Mouse (Mus musculus) forebrain, embryonic 15.5 days (tissue): ENCODE data around the gene Erf. TPM values are rescaled to one million over a fixed set of nuclear protein-coding genes. Genes with fewer than 3 reads are reported as not detected.

Source experiments
- ATAC-seq: fragments of 200-750 bp; cut with Nextera tagmentation; replicated peaks from 2 replicates; pipeline ENCODE4 v1.8.0; 2017; ENCODE audit warnings: mild to moderate bottlenecking, moderate TSS enrichment, moderate library complexity
- H3K27ac ChIP-seq: fragments of 300-500 bp; sonication (generic); replicated peaks from 2 replicates; pipeline ENCODE4 v1.5.1; 2015; ENCODE audit warnings: mild to moderate bottlenecking, inconsistent platforms
- H3K27me3 ChIP-seq: fragments of 300-500 bp; sonication (generic); 2 replicates; pipeline ENCODE4 v1.6.1; 2015; ENCODE audit warnings: inconsistent platforms
- H3K36me3 ChIP-seq: fragments of 300-500 bp; sonication (generic); 2 replicates; pipeline ENCODE4 v1.6.1; 2015; ENCODE audit warnings: mild to moderate bottlenecking, inconsistent platforms
- H3K4me1 ChIP-seq: fragments of 300-500 bp; sonication (generic); 2 replicates; pipeline ENCODE4 v1.6.1; 2015; ENCODE audit warnings: inconsistent platforms
- H3K4me2 ChIP-seq: fragments of 300-500 bp; sonication (generic); replicated peaks from 2 replicates; pipeline ENCODE4 v1.6.1; 2015; ENCODE audit warnings: mild to moderate bottlenecking, inconsistent platforms
- H3K4me3 ChIP-seq: fragments of 300-500 bp; sonication (generic); 2 replicates; pipeline ENCODE4 v1.5.1; 2015; ENCODE audit warnings: mild to moderate bottlenecking, inconsistent platforms
- H3K9ac ChIP-seq: fragments of 300-500 bp; sonication (generic); replicated peaks from 2 replicates; pipeline ENCODE4 v1.6.1; 2015; ENCODE audit warnings: mild to moderate bottlenecking, inconsistent platforms
- H3K9me3 ChIP-seq: fragments of 300-500 bp; sonication (generic); 2 replicates; pipeline ENCODE4 v1.6.1; 2016; ENCODE audit warnings: inconsistent platforms
- WGBS: fragments of 180-500 bp; shearing (Covaris S2); methylation state at CpG from one replicate; pipeline ENCODE4 v1.1.7; 2015; ENCODE audit warnings: mixed read lengths; 5-methylcytosine and 5-hydroxymethylcytosine counted together
- microRNA-seq: library from miRNA; unstranded; fragments of <30 nt; microRNA quantifications from one replicate; pipeline ENCODE4, GENCODE M21; 2016
- polyA plus RNA-seq: library from polyadenylated mRNA; unstranded; fragments of >200 nt; fragmentation: Nextera tagmentation; extraction: Ambion mirVana; gene quantifications from 2 replicates; pipeline ENCODE4 v1.2.1, GENCODE M21; 2015

Gene Erf
- polyA plus RNA-seq, 1 experiment from 2014 or later: 4.8 TPM

DNA sequence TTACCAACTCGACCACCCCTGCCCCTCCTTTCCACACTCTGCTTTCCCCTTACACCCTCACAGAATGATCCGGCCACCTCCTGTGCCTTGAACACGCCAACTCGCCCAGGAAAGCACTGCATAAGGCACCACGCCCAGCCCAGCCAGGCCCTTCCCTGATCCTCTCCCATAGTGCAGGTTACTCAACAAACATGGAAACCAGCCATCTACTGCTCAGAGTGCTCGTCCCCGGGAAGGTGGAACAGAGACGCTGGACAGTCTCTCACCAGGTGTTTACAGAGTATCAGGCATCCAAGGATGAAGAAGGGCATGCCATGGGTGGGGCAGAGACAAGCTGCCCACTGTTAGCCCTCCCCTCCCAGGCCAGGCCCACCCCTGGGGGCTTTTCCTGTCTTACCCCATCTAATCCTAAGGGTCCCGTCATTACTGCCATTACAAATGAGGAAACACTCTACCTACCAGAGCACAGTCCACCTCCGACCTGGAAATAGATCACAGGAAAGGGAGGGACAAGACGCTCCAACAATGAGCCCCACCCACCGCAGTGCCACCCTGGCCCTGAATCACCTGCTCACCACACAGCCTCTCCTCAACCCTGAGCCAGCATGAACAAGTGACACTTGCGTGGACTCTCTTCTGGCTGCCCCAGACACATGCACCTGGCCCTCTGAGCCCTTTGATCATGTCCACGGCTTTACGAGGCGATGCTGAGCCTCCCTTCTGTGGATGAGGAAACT lies 44.3 kb downstream of the Erf start:
- no peaks in the 10 kb centered on the region for H3K4me1 ChIP-seq
- no peak overlapping the region for H3K9ac ChIP-seq
- H3K4me3 ChIP-seq: no peak overlapping the region
- no peak overlapping the region for H3K4me2 ChIP-seq
- no peaks in the 10 kb centered on the region for H3K27me3 ChIP-seq
- peaks cover 33% of the 10 kb centered on the region for H3K36me3 ChIP-seq
- no peaks in the 10 kb centered on the region for H3K9me3 ChIP-seq
- no peak overlapping the region for H3K27ac ChIP-seq
- ATAC-seq: no peak
- 88% methylated on average over 16 of the region's 16 CpGs for WGBS

DNA sequence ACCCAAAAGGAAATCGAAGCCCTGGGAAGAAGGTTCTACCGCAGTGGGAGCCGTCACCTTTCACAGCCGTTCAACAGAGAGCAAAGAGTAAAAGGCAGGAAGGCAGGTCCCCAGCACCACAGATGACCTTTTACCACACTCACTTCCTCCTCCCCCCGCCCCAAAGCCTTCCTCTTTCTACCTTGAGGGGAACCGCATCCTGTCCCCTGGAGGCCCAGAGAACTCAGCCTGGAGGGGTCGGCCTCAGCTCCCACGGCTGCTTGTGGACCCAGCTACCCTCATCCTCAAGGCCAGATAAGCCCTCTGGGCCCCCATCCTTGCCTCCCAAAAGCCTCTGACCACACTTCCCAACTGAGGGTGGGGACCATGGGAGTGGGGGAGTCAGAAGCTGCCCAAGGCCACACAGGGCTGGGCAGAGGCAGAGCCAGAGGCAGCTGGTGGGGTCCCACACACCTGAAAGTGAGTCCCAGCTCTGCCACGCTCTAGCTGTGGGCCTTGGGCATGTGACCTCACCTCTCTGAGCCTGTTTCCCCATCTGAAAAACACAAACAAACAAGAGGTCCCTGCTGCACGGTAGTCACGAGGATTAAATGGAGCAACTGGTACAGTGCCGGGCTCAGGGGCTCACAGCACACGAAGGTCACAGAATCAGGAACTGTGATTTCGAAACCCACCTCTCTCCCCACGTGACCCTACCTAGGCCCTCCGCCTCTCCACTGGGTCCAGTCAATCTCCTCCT lies 45.0 kb downstream of the Erf start:
- 91% methylated on average over 16 of the region's 16 CpGs for WGBS
- Histone ChIP-seq H3K9ac (no peak overlapping the region), H3K4me3 (no peak overlapping the region), H3K27ac (no peak overlapping the region), H3K4me1 (no peaks in the 10 kb centered on the region), H3K4me2 (no peak overlapping the region), H3K36me3 (peaks cover 28% of the 10 kb centered on the region), H3K27me3 (no peaks in the 10 kb centered on the region), H3K9me3 (no peaks in the 10 kb centered on the region)
- ATAC-seq: no peak

- Histone ChIP-seq H3K36me3 (peaks cover 14% of the 10 kb centered on the region), H3K27me3 (no peaks in the 10 kb centered on the region), H3K27ac (no peak overlapping the region), H3K4me2 (no peak overlapping the region), H3K9ac (no peak overlapping the region), H3K4me1 (no peaks in the 10 kb centered on the region), H3K4me3 (no peak overlapping the region), H3K9me3 (no peaks in the 10 kb centered on the region)
- 90% methylated on average over 20 of the region's 20 CpGs for WGBS
- ATAC-seq: no peak
These were observed 46.9 kb downstream of the Erf start for GRCm38 (mm10) chr7:25203624-25204023.

DNA sequence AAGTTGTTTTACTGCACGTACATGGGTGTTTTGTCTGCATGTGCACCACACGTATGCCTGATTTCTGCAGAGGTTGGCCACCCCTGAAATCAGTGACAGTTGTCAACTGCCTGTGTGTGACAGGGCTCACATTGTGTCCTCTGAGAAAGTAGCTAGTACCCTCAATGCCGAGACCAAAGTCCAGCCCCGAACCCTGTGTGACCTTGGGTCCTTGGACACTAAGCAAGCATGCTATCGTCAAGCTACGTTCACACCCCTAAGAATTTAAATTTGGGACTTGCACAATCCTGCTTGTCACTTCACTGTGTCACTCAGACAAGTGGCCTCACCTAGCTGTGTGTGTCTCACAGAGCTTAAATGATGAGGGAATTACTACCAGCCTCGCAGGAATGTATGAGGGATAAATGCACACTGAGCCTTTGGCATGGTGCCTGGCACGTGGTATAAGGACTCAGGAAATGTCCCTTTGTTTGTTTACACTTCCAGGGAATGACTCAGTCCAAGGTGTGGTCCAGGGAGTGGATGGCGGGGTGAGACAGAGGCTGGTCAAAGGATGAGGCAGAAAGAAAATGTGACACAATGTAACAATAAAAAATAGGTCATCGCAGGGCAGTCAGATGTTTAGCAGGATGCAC lies 53.1 kb downstream of the Erf start:
- Histone ChIP-seq H3K36me3 (peaks cover 4% of the 10 kb centered on the region; the same call in 1 of the 2 replicates), H3K9ac (no peak overlapping the region), H3K27me3 (no peaks in the 10 kb centered on the region), H3K4me3 (no peak overlapping the region), H3K4me1 (no peaks in the 10 kb centered on the region), H3K27ac (no peak overlapping the region), H3K4me2 (no peak overlapping the region), H3K9me3 (no peaks in the 10 kb centered on the region)
- WGBS: 66% methylated on average over 10 of the region's 10 CpGs
- ATAC-seq: no peak

DNA sequence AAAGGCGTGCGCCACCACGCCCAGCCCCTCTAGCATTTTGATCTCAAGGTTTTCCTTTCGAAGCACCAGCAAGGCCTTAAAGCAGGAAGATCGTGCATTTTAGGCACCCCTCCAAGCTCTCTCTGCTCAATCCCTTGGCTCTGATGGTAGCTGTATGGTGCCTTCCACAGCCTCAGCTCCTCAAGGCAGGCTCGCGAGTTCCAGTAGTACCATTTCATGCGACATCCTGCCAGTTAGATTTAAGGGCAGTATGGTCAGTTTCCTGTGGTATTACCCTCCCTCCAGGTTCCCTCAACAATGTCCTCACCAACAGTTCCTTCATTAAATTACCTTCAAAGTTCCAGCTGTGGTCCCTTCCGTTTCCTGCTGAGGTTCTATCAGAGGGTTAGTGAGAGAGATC lies 54.5 kb downstream of the Erf start:
- Histone ChIP-seq H3K4me1 (no peaks in the 10 kb centered on the region), H3K4me2 (no peak overlapping the region), H3K9ac (no peak overlapping the region), H3K36me3 (no peaks in the 10 kb centered on the region), H3K9me3 (no peaks in the 10 kb centered on the region), H3K27me3 (no peaks in the 10 kb centered on the region), H3K27ac (no peak overlapping the region), H3K4me3 (no peak overlapping the region)
- no peak for ATAC-seq
- 93% methylated on average over 9 of the region's 9 CpGs for WGBS

- no peaks in the 10 kb centered on the region for H3K4me1 ChIP-seq
- no peaks in the 10 kb centered on the region for H3K27me3 ChIP-seq
- no peak overlapping the region for H3K4me3 ChIP-seq
- H3K9ac ChIP-seq: no peak overlapping the region
- H3K9me3 ChIP-seq: no peaks in the 10 kb centered on the region
- WGBS: 71% methylated on average over 3 of the region's 3 CpGs
- no peak for ATAC-seq
- no peak overlapping the region for H3K27ac ChIP-seq
- H3K36me3 ChIP-seq: no peaks in the 10 kb centered on the region
- no peak overlapping the region for H3K4me2 ChIP-seq
These were observed 55.4 kb downstream of the Erf start for GRCm38 (mm10) chr7:25195148-25195547.

Small RNAs within 50 kb of the gene (microRNA-seq; reads per million reads assigned to microRNA genes)
- gene Mir7048: not detected

Other genes starting within 250 kb of the Erf start
- 181 and 191 TPM in 2 replicates for gene Atp1a3, start 244.8 kb downstream of the Erf start, polyA plus RNA-seq
- gene Grik5, start 178.4 kb downstream of the Erf start, polyA plus RNA-seq: 15.9 and 17.1 TPM in 2 replicates
- gene Zfp574, start 178.2 kb downstream of the Erf start, polyA plus RNA-seq: 35.8 and 40.8 TPM in 2 replicates
- 17.4 and 17.5 TPM in 2 replicates for gene Pou2f2, start 71.0 kb downstream of the Erf start, polyA plus RNA-seq
- 17.7 and 18.0 TPM in 2 replicates for gene Dedd2, start 30.1 kb downstream of the Erf start, polyA plus RNA-seq
- 1.9 and 2.0 TPM in 2 replicates for gene Zfp526, start 29.3 kb downstream of the Erf start, polyA plus RNA-seq
- 16.2 and 17.4 TPM in 2 replicates for gene Gsk3a, start 12.9 kb downstream of the Erf start, polyA plus RNA-seq
- gene Cic, start 16.9 kb upstream of the Erf start, polyA plus RNA-seq: 53.2 and 54.4 TPM in 2 replicates
- gene Pafah1b3, start 47.2 kb upstream of the Erf start, polyA plus RNA-seq: 521 and 550 TPM in 2 replicates
- 1.6 and 2.1 TPM in 2 replicates for gene Prr19, start 50.6 kb upstream of the Erf start, polyA plus RNA-seq
- gene Tmem145, start 55.3 kb upstream of the Erf start, polyA plus RNA-seq: 30.9 and 32.3 TPM in 2 replicates
- 22.3 and 23.3 TPM in 2 replicates for gene Megf8, start 66.4 kb upstream of the Erf start, polyA plus RNA-seq
- not detected in 2 replicates for gene Cnfn, start 119.0 kb upstream of the Erf start, polyA plus RNA-seq
- gene Lipe, start 147.9 kb upstream of the Erf start, polyA plus RNA-seq: 15.4 and 16.1 TPM in 2 replicates
- gene Cxcl17, start 162.1 kb upstream of the Erf start, polyA plus RNA-seq: 0.39 and 0.60 TPM in 2 replicates
- gene Ceacam1, start 226.8 kb upstream of the Erf start, polyA plus RNA-seq: 0.55 and 0.92 TPM in 2 replicates